Mouse (Mus musculus): ENCODE measurements at regions not wholly inside any gene's neighbourhood (a gene's known extent, or its start where the extent isn't known, plus 50 kb on each side); places are given as distances from the start of the nearest gene placed in this dataset.

- Histone ChIP-seq H3K9me3 (replicated peaks; ENCODE audit: control insufficient read depth, low read length) (no peaks in the 10 kb centered on the region), H3K36me3 (ENCODE audit: control insufficient read depth, insufficient read depth, low read length) (no peaks in the 10 kb centered on the region), H3K27me3 (ENCODE audit: control insufficient read depth, insufficient read depth, low read length) (no peaks in the 10 kb centered on the region), H3K4me1 (ENCODE audit: control insufficient read depth, insufficient read depth, low read length) (no peaks in the 10 kb centered on the region), H3K9ac (ENCODE audit: low read length) (no peak overlapping the region), H3K4me2 (ENCODE audit: low read depth, low read length) (no peak overlapping the region), H3K4me3 (replicated peaks; ENCODE audit: low read length) (no peak overlapping the region), H3K27ac (ENCODE audit: low read length) (no peak overlapping the region)
- no peak for ATAC-seq (ENCODE audit: insufficient read depth, low FRiP score)
- 84% methylated on average over 2 of the region's 2 CpGs for WGBS
Measured at GRCm38 (mm10) chr12:99622238-99622637, 58.9 kb upstream of the Foxn3 start.

DNA sequence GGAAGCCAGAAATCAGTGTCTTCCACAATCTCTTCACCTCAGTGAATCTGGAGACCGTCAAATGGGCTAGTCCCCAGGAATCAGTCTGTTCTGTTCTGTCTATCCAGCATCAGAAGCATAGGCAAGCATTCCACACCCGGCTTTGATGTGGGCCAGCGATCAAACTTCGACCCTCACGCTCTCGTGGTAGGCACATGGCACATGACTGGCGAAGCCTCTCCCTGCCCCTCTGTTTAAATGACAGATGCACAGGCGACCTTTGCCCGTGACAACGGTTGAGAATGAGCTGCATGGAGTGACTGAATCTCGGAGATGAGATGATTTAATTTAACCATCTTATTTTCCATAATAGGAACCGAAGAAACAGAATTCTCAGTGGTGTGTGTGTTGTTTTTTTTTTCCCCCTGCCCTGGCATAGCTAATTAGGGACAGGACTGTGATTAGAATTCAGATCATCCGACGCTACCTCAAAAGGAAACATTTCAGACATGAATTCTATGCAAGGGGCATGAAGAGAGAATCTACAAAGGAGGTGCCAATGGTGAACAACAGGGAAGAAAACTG, 53.9 kb upstream of the Foxn3 start:
- Histone ChIP-seq H3K9me3 (replicated peaks; ENCODE audit: control insufficient read depth, low read length) (no peaks in the 10 kb centered on the region), H3K27me3 (ENCODE audit: control insufficient read depth, insufficient read depth, low read length) (no peaks in the 10 kb centered on the region), H3K4me3 (replicated peaks; ENCODE audit: low read length) (no peak overlapping the region), H3K4me2 (ENCODE audit: low read depth, low read length) (no peak overlapping the region), H3K9ac (ENCODE audit: low read length) (no peak overlapping the region), H3K27ac (ENCODE audit: low read length) (no peak overlapping the region), H3K36me3 (ENCODE audit: control insufficient read depth, insufficient read depth, low read length) (no peaks in the 10 kb centered on the region), H3K4me1 (ENCODE audit: control insufficient read depth, insufficient read depth, low read length) (no peaks in the 10 kb centered on the region)
- WGBS: 86% methylated on average over 14 of the region's 14 CpGs
- ATAC-seq (ENCODE audit: insufficient read depth, low FRiP score): no peak

GRCm38 (mm10) chr12:99614420-99614819, 51.0 kb upstream of the Foxn3 start:
- Histone ChIP-seq H3K9me3 (replicated peaks; ENCODE audit: control insufficient read depth, low read length) (no peaks in the 10 kb centered on the region), H3K27ac (ENCODE audit: low read length) (no peak overlapping the region), H3K4me3 (replicated peaks; ENCODE audit: low read length) (no peak overlapping the region), H3K4me1 (ENCODE audit: control insufficient read depth, insufficient read depth, low read length) (no peaks in the 10 kb centered on the region), H3K4me2 (ENCODE audit: low read depth, low read length) (no peak overlapping the region), H3K36me3 (ENCODE audit: control insufficient read depth, insufficient read depth, low read length) (no peaks in the 10 kb centered on the region), H3K27me3 (ENCODE audit: control insufficient read depth, insufficient read depth, low read length) (no peaks in the 10 kb centered on the region), H3K9ac (ENCODE audit: low read length) (no peak overlapping the region)
- no peak for ATAC-seq (ENCODE audit: insufficient read depth, low FRiP score)
- WGBS: 52% methylated on average over 6 of the region's 6 CpGs
